Mouse (Mus musculus): Measurements from ENCODE around the gene Cers6. TPM values are rescaled to one million over a fixed set of nuclear protein-coding genes. Genes with fewer than 3 reads are reported as not detected.
A peak's percentile ranks its signal among the peaks of the same experiment; 100 is the strongest.

Gene Cers6
- polyA plus RNA-seq, 1 experiment from 2014 or later: 55.3 TPM

- ATAC-seq: no peak
Observed at GRCm38 (mm10) chr2:69084416-69084815, 223.2 kb downstream of the Cers6 start.

GRCm38 (mm10) chr2:69086505-69087260 is 225.4 kb downstream of the Cers6 start:
- Histone ChIP-seq H3K27me3 (ENCODE audit: control insufficient read depth, insufficient read depth, low read depth, low read length) (no peaks in the 10 kb centered on the region), H3K36me3 (ENCODE audit: control insufficient read depth, insufficient read depth, low read length) (no peaks in the 10 kb centered on the region), H3K27ac (ENCODE audit: low read length) (no peak overlapping the region; the same call in 1 of the 2 replicates), H3K4me3 (ENCODE audit: low read depth, low read length) (no peak overlapping the region), H3K9me3 (replicated peaks; ENCODE audit: control insufficient read depth, low read length, poor library complexity, severe bottlenecking) (no peaks in the 10 kb centered on the region), H3K4me2 (ENCODE audit: low read length) (no peak overlapping the region), H3K4me1 (ENCODE audit: control insufficient read depth, insufficient read depth, low read length) (peaks cover 17% of the 10 kb centered on the region), H3K9ac (ENCODE audit: low read depth, low read length) (no peak overlapping the region)
- peak; percentile 76 for ATAC-seq
- 15% methylated on average over 8 of the region's 8 CpGs for WGBS

More at GRCm38 (mm10) chr2:69084416-69084815, 223.2 kb downstream of the Cers6 start:
- Histone ChIP-seq H3K9ac (ENCODE audit: low read depth, low read length) (no peak overlapping the region), H3K27ac (ENCODE audit: low read length) (no peak overlapping the region), H3K4me1 (ENCODE audit: control insufficient read depth, insufficient read depth, low read length) (peaks cover 17% of the 10 kb centered on the region), H3K27me3 (ENCODE audit: control insufficient read depth, insufficient read depth, low read depth, low read length) (no peaks in the 10 kb centered on the region), H3K4me2 (ENCODE audit: low read length) (no peak overlapping the region), H3K4me3 (ENCODE audit: low read depth, low read length) (no peak overlapping the region), H3K36me3 (ENCODE audit: control insufficient read depth, insufficient read depth, low read length) (no peaks in the 10 kb centered on the region), H3K9me3 (replicated peaks; ENCODE audit: control insufficient read depth, low read length, poor library complexity, severe bottlenecking) (no peaks in the 10 kb centered on the region)
- WGBS: 84% methylated on average over 6 of the region's 6 CpGs

GRCm38 (mm10) chr2:69095836-69096235 is 234.6 kb downstream of the Cers6 start:
- no peaks in the 10 kb centered on the region for H3K36me3 ChIP-seq (ENCODE audit: control insufficient read depth, insufficient read depth, low read length)
- no peak overlapping the region for H3K27ac ChIP-seq (ENCODE audit: low read length)
- no peak overlapping the region for H3K9ac ChIP-seq (ENCODE audit: low read depth, low read length)
- no peaks in the 10 kb centered on the region for H3K9me3 ChIP-seq (replicated peaks; ENCODE audit: control insufficient read depth, low read length, poor library complexity, severe bottlenecking)
- H3K4me3 ChIP-seq (ENCODE audit: low read depth, low read length): no peak overlapping the region
- no peaks in the 10 kb centered on the region for H3K27me3 ChIP-seq (ENCODE audit: control insufficient read depth, insufficient read depth, low read depth, low read length)
- no peak for ATAC-seq
- H3K4me1 ChIP-seq (ENCODE audit: control insufficient read depth, insufficient read depth, low read length): no peaks in the 10 kb centered on the region
- H3K4me2 ChIP-seq (ENCODE audit: low read length): no peak overlapping the region

GRCm38 (mm10) chr2:69096821-69097220 is 235.6 kb downstream of the Cers6 start:
- WGBS: 45% methylated on average over 4 of the region's 4 CpGs
- H3K9ac ChIP-seq (ENCODE audit: low read depth, low read length): no peak overlapping the region
- no peak overlapping the region for H3K4me3 ChIP-seq (ENCODE audit: low read depth, low read length)
- H3K27ac ChIP-seq (ENCODE audit: low read length): no peak overlapping the region
- no peaks in the 10 kb centered on the region for H3K36me3 ChIP-seq (ENCODE audit: control insufficient read depth, insufficient read depth, low read length)
- H3K4me2 ChIP-seq (ENCODE audit: low read length): no peak overlapping the region
- ATAC-seq: no peak
- no peaks in the 10 kb centered on the region for H3K27me3 ChIP-seq (ENCODE audit: control insufficient read depth, insufficient read depth, low read depth, low read length)
- H3K9me3 ChIP-seq (replicated peaks; ENCODE audit: control insufficient read depth, low read length, poor library complexity, severe bottlenecking): no peaks in the 10 kb centered on the region
- H3K4me1 ChIP-seq (ENCODE audit: control insufficient read depth, insufficient read depth, low read length): no peaks in the 10 kb centered on the region

- no peak for ATAC-seq
- H3K27ac ChIP-seq (ENCODE audit: low read length): no peak overlapping the region
- no peaks in the 10 kb centered on the region for H3K27me3 ChIP-seq (ENCODE audit: control insufficient read depth, insufficient read depth, low read depth, low read length)
- no peaks in the 10 kb centered on the region for H3K4me1 ChIP-seq (ENCODE audit: control insufficient read depth, insufficient read depth, low read length)
- H3K9me3 ChIP-seq (replicated peaks; ENCODE audit: control insufficient read depth, low read length, poor library complexity, severe bottlenecking): no peaks in the 10 kb centered on the region
- no peaks in the 10 kb centered on the region for H3K36me3 ChIP-seq (ENCODE audit: control insufficient read depth, insufficient read depth, low read length)
- no peak overlapping the region for H3K4me2 ChIP-seq (ENCODE audit: low read length)
- no peak overlapping the region for H3K9ac ChIP-seq (ENCODE audit: low read depth, low read length)
- WGBS: 95% methylated on average over 2 of the region's 2 CpGs
- H3K4me3 ChIP-seq (ENCODE audit: low read depth, low read length): no peak overlapping the region
Observed at GRCm38 (mm10) chr2:69097526-69097925, 236.3 kb downstream of the Cers6 start.

- Histone ChIP-seq H3K4me2 (ENCODE audit: low read length) (no peak overlapping the region), H3K27me3 (ENCODE audit: control insufficient read depth, insufficient read depth, low read depth, low read length) (no peaks in the 10 kb centered on the region), H3K36me3 (ENCODE audit: control insufficient read depth, insufficient read depth, low read length) (no peaks in the 10 kb centered on the region), H3K4me1 (ENCODE audit: control insufficient read depth, insufficient read depth, low read length) (no peaks in the 10 kb centered on the region), H3K4me3 (ENCODE audit: low read depth, low read length) (no peak overlapping the region), H3K9me3 (replicated peaks; ENCODE audit: control insufficient read depth, low read length, poor library complexity, severe bottlenecking) (no peaks in the 10 kb centered on the region), H3K9ac (ENCODE audit: low read depth, low read length) (no peak overlapping the region), H3K27ac (ENCODE audit: low read length) (no peak overlapping the region)
- 77% methylated on average over 3 of the region's 3 CpGs for WGBS
- ATAC-seq: no peak
Observed at GRCm38 (mm10) chr2:69098701-69099100, 237.5 kb downstream of the Cers6 start.

- H3K4me3 ChIP-seq (ENCODE audit: low read depth, low read length): no peak overlapping the region
- no peak overlapping the region for H3K4me2 ChIP-seq (ENCODE audit: low read length)
- no peaks in the 10 kb centered on the region for H3K9me3 ChIP-seq (replicated peaks; ENCODE audit: control insufficient read depth, low read length, poor library complexity, severe bottlenecking)
- H3K4me1 ChIP-seq (ENCODE audit: control insufficient read depth, insufficient read depth, low read length): no peaks in the 10 kb centered on the region
- no peak for ATAC-seq
- WGBS: 90% methylated on average over 7 of the region's 7 CpGs
- H3K36me3 ChIP-seq (ENCODE audit: control insufficient read depth, insufficient read depth, low read length): no peaks in the 10 kb centered on the region
- no peaks in the 10 kb centered on the region for H3K27me3 ChIP-seq (ENCODE audit: control insufficient read depth, insufficient read depth, low read depth, low read length)
- no peak overlapping the region for H3K27ac ChIP-seq (ENCODE audit: low read length)
- H3K9ac ChIP-seq (ENCODE audit: low read depth, low read length): no peak overlapping the region
Observed at GRCm38 (mm10) chr2:69099147-69099546, 237.9 kb downstream of the Cers6 start.

- no peak for ATAC-seq
- H3K27ac ChIP-seq (ENCODE audit: low read length): no peak overlapping the region
- no peaks in the 10 kb centered on the region for H3K27me3 ChIP-seq (ENCODE audit: control insufficient read depth, insufficient read depth, low read depth, low read length)
- H3K4me1 ChIP-seq (ENCODE audit: control insufficient read depth, insufficient read depth, low read length): no peaks in the 10 kb centered on the region
- no peaks in the 10 kb centered on the region for H3K9me3 ChIP-seq (replicated peaks; ENCODE audit: control insufficient read depth, low read length, poor library complexity, severe bottlenecking)
- no peak overlapping the region for H3K9ac ChIP-seq (ENCODE audit: low read depth, low read length)
- no peak overlapping the region for H3K4me3 ChIP-seq (ENCODE audit: low read depth, low read length)
- H3K4me2 ChIP-seq (ENCODE audit: low read length): no peak overlapping the region
- 18% methylated on average over 3 of the region's 3 CpGs for WGBS
- H3K36me3 ChIP-seq (ENCODE audit: control insufficient read depth, insufficient read depth, low read length): no peaks in the 10 kb centered on the region
Observed at GRCm38 (mm10) chr2:69100706-69101105, 239.5 kb downstream of the Cers6 start.

GRCm38 (mm10) chr2:69103526-69103925 is 242.3 kb downstream of the Cers6 start:
- Histone ChIP-seq H3K9ac (ENCODE audit: low read depth, low read length) (no peak overlapping the region), H3K27me3 (ENCODE audit: control insufficient read depth, insufficient read depth, low read depth, low read length) (no peaks in the 10 kb centered on the region), H3K36me3 (ENCODE audit: control insufficient read depth, insufficient read depth, low read length) (no peaks in the 10 kb centered on the region), H3K4me3 (ENCODE audit: low read depth, low read length) (no peak overlapping the region), H3K4me2 (ENCODE audit: low read length) (no peak overlapping the region), H3K9me3 (replicated peaks; ENCODE audit: control insufficient read depth, low read length, poor library complexity, severe bottlenecking) (no peaks in the 10 kb centered on the region), H3K4me1 (ENCODE audit: control insufficient read depth, insufficient read depth, low read length) (no peaks in the 10 kb centered on the region), H3K27ac (ENCODE audit: low read length) (no peak overlapping the region)
- WGBS: 76% methylated on average over 3 of the region's 3 CpGs
- no peak for ATAC-seq
